Mouse (Mus musculus) ES-E14 (cell line): ENCODE results near the gene Isy1. TPM values are rescaled to one million over a fixed set of nuclear protein-coding genes. Genes with fewer than 3 reads are reported as not detected.

ENCODE experiments used
- DNase-seq: peaks from one replicate; pipeline ENCODE4 v3.0.0-alpha.2; 2013; ENCODE audit warnings: low read depth, low spot score
- H3K27ac ChIP-seq: 2 replicates; pipeline ENCODE4 v1.5.1; 2012; ENCODE audit warnings: low read depth, mild to moderate bottlenecking, low read length, moderate library complexity, mixed read lengths; ENCODE audit not compliant: poor library complexity, insufficient read depth, severe bottlenecking
- H3K36me3 ChIP-seq: 2 replicates; pipeline ENCODE4 v1.6.1; 2012; ENCODE audit warnings: mild to moderate bottlenecking, low read length, moderate library complexity, mixed read lengths; ENCODE audit not compliant: control insufficient read depth, poor library complexity, insufficient read depth, severe bottlenecking
- H3K4me1 ChIP-seq, 2 experiments: fragments of 150-350 bp in 1 of 2; sonication (generic) in 1 of 2; 2 replicates each; pipeline ENCODE4 v1.6.1; 2012; ENCODE audit warnings: low read length in 2 of 2, mild to moderate bottlenecking in 1 of 2, mixed read lengths in 1 of 2; ENCODE audit not compliant: control insufficient read depth in 2 of 2, insufficient read depth in 2 of 2, poor library complexity in 1 of 2
- H3K4me3 ChIP-seq, 2 experiments: fragments of 150-350 bp in 1 of 2; sonication (generic) in 1 of 2; 2 replicates each; pipeline ENCODE4 v1.5.1; 2012; ENCODE audit warnings: low read length in 2 of 2, low read depth in 1 of 2, mild to moderate bottlenecking in 1 of 2, mixed read lengths in 1 of 2; ENCODE audit not compliant: insufficient read depth in 1 of 2, poor library complexity in 1 of 2, severe bottlenecking in 1 of 2
- H3K9ac ChIP-seq: 2 replicates; pipeline ENCODE4 v1.6.1; 2012; ENCODE audit warnings: low read depth, mild to moderate bottlenecking, low read length, mixed read lengths; ENCODE audit not compliant: poor library complexity, insufficient read depth, severe bottlenecking
- H3K9me3 ChIP-seq: fragments of 150-350 bp; sonication (generic); 2 replicates; pipeline ENCODE4 v1.6.1; 2012; ENCODE audit warnings: low read depth, mild to moderate bottlenecking, low read length; ENCODE audit not compliant: control insufficient read depth, insufficient read depth
- CHD2 ChIP-seq: IDR thresholded peaks from 2 replicates; pipeline ENCODE4 v1.6.1; 2014; ENCODE audit warnings: mild to moderate bottlenecking, low read depth, low read length, inconsistent platforms
- HCFC1 ChIP-seq: IDR thresholded peaks from 2 replicates; pipeline ENCODE4 v1.6.1; 2012; ENCODE audit warnings: low read length, inconsistent platforms, borderline replicate concordance; ENCODE audit not compliant: insufficient read depth
- MAFK ChIP-seq: IDR thresholded peaks from 2 replicates; pipeline ENCODE4 v1.6.1; 2014; ENCODE audit warnings: mild to moderate bottlenecking, low read depth, low read length, inconsistent platforms; ENCODE audit not compliant: insufficient read depth
- ZC3H11A ChIP-seq: IDR thresholded peaks from 2 replicates; pipeline ENCODE4 v1.6.1; 2012; ENCODE audit warnings: low read depth, mild to moderate bottlenecking, inconsistent platforms, low read length, borderline replicate concordance
- ZNF384 ChIP-seq: IDR thresholded peaks from 2 replicates; pipeline ENCODE4 v1.6.1; 2012; ENCODE audit warnings: low read depth, low read length, inconsistent platforms
- in situ Hi-C, 2 experiments: fragments of 600-800 bp; cut with MboI; formaldehyde crosslinking; loops; one replicate each; pipeline ENCODE4 v1.15.1; 2025; ENCODE audit warnings: low sequenced_read_pairs in 2 of 2, inconsistent platforms in 1 of 2; ENCODE audit not compliant: unreplicated experiment in 2 of 2
- total RNA-seq: library from RNA; depleted of rRNA; stranded (reverse); fragments of 300-350 nt; gene quantifications from 2 replicates; pipeline ENCODE4 v1.2.3, GENCODE M21; 2012

Isy1 gene
- total RNA-seq, 1 experiment: 48.8 TPM

DNA sequence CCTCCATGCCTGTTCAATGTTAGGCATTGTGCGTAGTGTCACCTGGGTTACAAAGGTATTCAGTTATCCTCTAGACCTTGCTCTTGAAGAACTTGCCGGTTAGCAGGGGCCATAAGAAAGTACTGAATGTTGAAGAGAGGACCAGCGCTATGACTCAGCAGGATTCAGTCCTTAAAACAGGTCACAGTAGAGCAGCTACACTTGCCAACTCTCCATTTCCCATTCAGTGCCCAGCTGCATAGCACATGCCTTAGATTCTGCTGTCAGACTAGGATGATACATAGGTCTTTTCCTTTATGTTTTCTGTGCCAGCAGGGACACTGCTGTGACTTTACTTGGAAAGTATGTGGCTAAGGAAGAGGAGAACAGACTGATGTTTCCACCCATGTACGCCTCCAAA is 14.8 kb upstream of the Isy1 start:
- Histone ChIP-seq H3K9me3 (no peaks in the 10 kb centered on the region), H3K36me3 (peaks cover 3% of the 10 kb centered on the region), H3K4me1 (peaks cover 7 to 11% of the 10 kb centered on the region in 2 experiments; a peak in 3 of 4 replicates), H3K9ac (no peak overlapping the region), H3K27ac (no peak overlapping the region), H3K4me3 (no peak overlapping the region)
- in situ Hi-C loops: no loop called here
- TF ChIP-seq MAFK (peak; percentile 55; the same call in 1 of the 2 replicates), HCFC1 (no peak), ZC3H11A (no peak), ZNF384 (no peak), CHD2 (no peak)
- DNase-seq: no peak

DNA sequence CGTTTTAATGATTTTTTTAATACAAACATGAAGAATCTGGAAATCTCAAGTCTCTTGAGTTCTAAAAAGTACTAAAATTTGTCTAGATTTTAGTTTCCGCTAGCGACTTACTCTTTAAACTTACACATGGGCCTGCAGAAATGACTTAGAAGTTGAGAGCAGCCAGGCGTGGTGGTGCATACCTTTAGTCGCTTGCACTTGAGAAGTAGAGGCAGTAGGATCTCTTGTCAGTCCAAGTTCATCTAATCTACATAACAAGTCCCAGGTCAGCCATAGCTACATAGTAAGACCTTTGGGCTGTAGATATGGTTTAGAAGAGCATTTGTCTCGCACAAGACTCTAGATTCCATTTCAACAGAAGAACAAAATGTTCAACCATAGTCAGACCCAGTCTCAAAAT is 13.3 kb upstream of the Isy1 start:
- peaks cover 7 to 11% of the 10 kb centered on the region in 2 experiments; a peak in 3 of 4 replicates for H3K4me1 ChIP-seq
- no peaks in the 10 kb centered on the region for H3K9me3 ChIP-seq
- no peak for DNase-seq
- in situ Hi-C loops: no loop called here
- peak overlapping the region in 1 of 2 experiments; percentile 97; a peak in 2 of 4 replicates for H3K4me3 ChIP-seq
- H3K36me3 ChIP-seq: peaks cover 3% of the 10 kb centered on the region
- no peak overlapping the region; the same call in 1 of the 2 replicates for H3K27ac ChIP-seq
- TF ChIP-seq MAFK (no peak), ZC3H11A (no peak), CHD2 (no peak), ZNF384 (no peak), HCFC1 (no peak)
- no peak overlapping the region for H3K9ac ChIP-seq

DNA sequence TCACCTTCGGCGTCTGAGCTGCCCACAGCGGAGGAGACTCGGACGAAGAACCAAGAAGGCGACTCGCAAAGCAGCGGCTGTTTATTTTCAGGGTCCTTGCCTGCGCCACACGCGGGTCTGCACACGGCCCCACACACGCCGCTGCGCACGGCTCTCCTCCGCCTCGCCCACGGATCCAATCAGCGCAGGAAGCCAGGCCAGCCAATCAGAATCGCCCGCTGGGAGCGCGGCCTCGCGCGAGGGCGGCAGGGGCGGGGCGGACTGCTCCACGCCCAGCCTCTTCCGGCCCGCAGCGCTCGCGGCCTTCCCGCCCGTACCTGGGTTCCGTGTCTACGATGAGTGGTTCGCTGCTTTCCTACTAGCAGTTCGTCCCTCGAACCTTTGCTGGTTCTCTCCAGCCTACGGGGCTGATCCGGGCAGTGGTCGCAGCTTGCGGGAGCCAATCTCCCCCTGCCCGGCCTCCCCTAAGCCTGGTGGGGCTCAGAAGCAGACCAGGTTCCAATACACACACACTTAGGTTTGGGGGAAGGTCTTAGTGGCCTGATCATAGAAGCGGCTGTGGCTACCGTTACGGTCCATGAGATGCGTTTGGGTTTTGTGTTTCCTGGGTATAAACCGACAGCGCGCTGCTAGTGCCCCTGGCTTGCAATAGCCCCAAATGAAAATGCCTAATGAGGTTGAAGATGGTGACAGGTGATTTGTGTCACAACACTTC is 12.5 kb upstream of the Isy1 start, which contains the start of gene Cnbp:
TSS of gene Cnbp (minus strand) at position 207 of the 715 bp plus-strand sequence.
- peak within 1 kb of the TSS; percentile 98 for H3K9ac ChIP-seq
- TF ChIP-seq HCFC1 (peak; percentile 67), MAFK (no peak), CHD2 (peak; percentile 75; the same call in 1 of the 2 replicates)
- H3K9me3 ChIP-seq: no peaks in the 10 kb centered on the region
- in situ Hi-C loops: no loop called here
- H3K27ac ChIP-seq: peak within 1 kb of the TSS; percentile 93
- H3K36me3 ChIP-seq: peaks cover 5% of the 10 kb centered on the region
- H3K4me1 ChIP-seq: peaks cover 7 to 11% of the 10 kb centered on the region in 2 experiments; a peak in 3 of 4 replicates
- peak; percentile 93 for DNase-seq
- H3K4me3 ChIP-seq: peak within 1 kb of the TSS; percentile 88 to 97

DNA sequence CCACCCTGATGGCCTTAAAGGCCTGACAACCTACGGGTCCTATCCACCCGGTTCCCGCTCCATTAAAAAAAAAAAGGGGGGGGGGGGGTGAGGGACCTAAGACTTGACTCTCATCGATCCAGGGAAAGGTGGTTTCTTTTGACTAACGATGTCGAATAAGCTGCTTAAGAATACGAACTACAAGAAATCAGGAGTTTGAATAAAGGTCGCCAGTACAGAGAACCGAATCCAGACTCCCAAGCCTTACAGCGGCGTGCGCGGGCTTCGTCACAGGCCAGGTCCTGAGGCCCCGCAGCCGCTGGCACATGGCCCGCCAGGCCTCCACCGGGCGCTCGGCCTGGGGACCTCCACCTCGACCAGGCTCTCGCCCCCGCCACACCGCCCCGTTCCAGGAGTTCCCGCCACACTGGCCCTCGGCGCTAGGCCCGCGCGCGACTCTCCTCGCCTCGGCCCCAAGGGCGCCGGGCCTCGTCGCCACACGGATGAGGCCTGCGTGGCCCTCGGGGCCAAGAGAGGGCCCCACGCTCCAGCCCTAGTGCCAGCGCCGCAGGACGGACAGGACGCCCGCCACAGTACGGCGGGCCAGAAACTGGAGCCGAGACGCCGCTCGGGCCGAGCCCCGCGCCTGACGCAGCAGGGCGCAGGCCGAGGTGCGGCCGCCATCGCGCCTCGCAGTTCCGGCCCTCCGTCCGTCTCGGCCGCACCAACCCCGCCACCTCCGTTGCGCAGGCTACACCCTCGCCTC is 11.7 kb upstream of the Isy1 start:
- Histone ChIP-seq H3K4me3 (peak overlapping the region; percentile 88 to 97), H3K27ac (peak overlapping the region; percentile 93), H3K9me3 (no peaks in the 10 kb centered on the region), H3K4me1 (peaks cover 7 to 11% of the 10 kb centered on the region in 2 experiments; a peak in 3 of 4 replicates), H3K36me3 (peaks cover 9% of the 10 kb centered on the region), H3K9ac (peak overlapping the region; percentile 97)
- no peak for DNase-seq
- in situ Hi-C loops: no loop called here
- no peak for TF ChIP-seq ZNF384
- no peak for TF ChIP-seq MAFK
- TF ChIP-seq HCFC1: no peak
- TF ChIP-seq ZC3H11A: no peak
- no peak for TF ChIP-seq CHD2
